7 mouse cellular contexts compared by ENCODE assay signal in the genomic region with DNA sequence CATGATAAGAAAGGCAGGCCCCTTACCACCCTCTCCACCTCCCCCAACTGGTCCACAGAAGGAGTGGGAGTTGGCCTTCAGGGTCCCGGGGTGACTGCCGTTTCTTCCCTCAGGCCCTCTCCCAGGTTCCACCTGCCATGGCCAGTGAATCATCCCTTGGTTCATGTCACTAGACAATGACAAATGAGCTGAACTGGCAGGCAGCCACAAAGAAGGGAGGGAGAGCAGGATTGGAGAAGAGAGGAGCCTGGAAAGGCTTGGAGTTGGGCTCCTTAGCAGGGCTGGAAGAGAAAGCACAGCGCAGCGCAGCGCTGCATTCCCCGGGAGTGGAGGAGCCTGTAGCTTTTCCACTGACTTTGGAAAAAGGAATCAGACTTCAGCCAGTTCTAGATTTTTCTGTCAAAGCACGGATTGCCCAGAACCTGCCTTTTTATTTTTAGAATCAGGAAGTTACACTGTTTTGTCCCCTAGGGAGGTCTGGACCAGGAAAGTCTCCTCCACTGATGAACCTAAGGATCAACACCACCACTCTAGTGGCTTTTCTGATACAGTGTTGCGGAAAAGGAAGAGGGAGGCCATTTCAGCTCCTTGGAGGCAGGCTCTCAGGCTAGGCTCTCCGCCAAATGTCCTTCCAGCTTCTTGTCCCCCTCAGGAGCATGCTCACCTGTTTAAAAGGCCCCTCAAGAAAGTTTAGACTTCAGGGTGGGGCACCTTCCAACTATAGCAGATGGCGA. TPM values are rescaled to one million over a fixed set of nuclear protein-coding genes. Genes with fewer than 3 reads are reported as not detected.
DNase-seq lines count a peak whose midpoint lies in the region; ATAC-seq and TF ChIP-seq lines count a peak whose summit lies in the region.

No protein-coding gene starts in this region.

- H3K27ac ChIP-seq in embryonic facial prominence, embryonic 10.5 days (replicated peaks) = 0 out of 2 replicates have a peak overlapping the region, but pooled peaks have one; percentile 41
- peak overlapping the region; percentile 62; the same call in 1 of the 2 replicates for H3K27ac ChIP-seq in hindbrain, embryonic 13.5 days
- peak overlapping the region; percentile 34; the same call in 1 of the 2 replicates for H3K27ac ChIP-seq in liver, embryonic 15.5 days (replicated peaks)
- no peak overlapping the region for H3K27ac ChIP-seq in thymus, adult 2 months (ENCODE audit: control insufficient read depth, insufficient read depth, low read length)
- no peak overlapping the region for H3K27ac ChIP-seq in midbrain, embryonic 16.5 days (ENCODE audit: low read length)

- H3K36me3 ChIP-seq in embryonic facial prominence, embryonic 10.5 days (replicated peaks) = no peaks in the 10 kb centered on the region
- H3K36me3 ChIP-seq in hindbrain, embryonic 13.5 days = no peaks in the 10 kb centered on the region
- no peaks in the 10 kb centered on the region for H3K36me3 ChIP-seq in liver, embryonic 15.5 days (replicated peaks)
- no peaks in the 10 kb centered on the region for H3K36me3 ChIP-seq in thymus, adult 2 months (ENCODE audit: control insufficient read depth, insufficient read depth, low read length)
- H3K36me3 ChIP-seq in midbrain, embryonic 16.5 days (ENCODE audit: control insufficient read depth, insufficient read depth, low read length) = no peaks in the 10 kb centered on the region

- TF ChIP-seq POLR2A in thymus, adult 2 months (IDR thresholded peaks at IDR 0.05; ENCODE audit: control insufficient read depth, extremely low read depth, insufficient read depth, low read length, poor library complexity) = no peak

- peaks cover 48% of the 10 kb centered on the region for H3K27me3 ChIP-seq in embryonic facial prominence, embryonic 10.5 days (replicated peaks; ENCODE audit: low read depth, poor library complexity, severe bottlenecking)
- H3K27me3 ChIP-seq in hindbrain, embryonic 13.5 days = peaks cover 26% of the 10 kb centered on the region
- H3K27me3 ChIP-seq in liver, embryonic 15.5 days = peaks cover 25% of the 10 kb centered on the region
- H3K27me3 ChIP-seq in thymus, adult 2 months (ENCODE audit: control insufficient read depth, insufficient read depth, low read length) = no peaks in the 10 kb centered on the region
- peaks cover 4% of the 10 kb centered on the region; the same call in 1 of the 2 replicates for H3K27me3 ChIP-seq in midbrain, embryonic 16.5 days (ENCODE audit: control insufficient read depth, insufficient read depth, low read depth, low read length)

- ATAC-seq in hindbrain, embryonic 13.5 days (ENCODE audit: low FRiP score) = peak; percentile 37
- ATAC-seq in liver, embryonic 15.5 days (ENCODE audit: insufficient read depth) = no peak
- ATAC-seq in midbrain, embryonic 16.5 days = no peak

- H3K4me3 ChIP-seq in embryonic facial prominence, embryonic 10.5 days = no peak overlapping the region
- H3K4me3 ChIP-seq in hindbrain, embryonic 13.5 days = no peak overlapping the region
- no peak overlapping the region for H3K4me3 ChIP-seq in liver, embryonic 15.5 days (replicated peaks)
- no peak overlapping the region for H3K4me3 ChIP-seq in thymus, adult 2 months (ENCODE audit: control insufficient read depth, insufficient read depth, low read length)
- H3K4me3 ChIP-seq in midbrain, embryonic 16.5 days (ENCODE audit: low read depth, low read length) = no peak overlapping the region

- H3K9ac ChIP-seq in hindbrain, embryonic 13.5 days = no peak overlapping the region
- no peak overlapping the region for H3K9ac ChIP-seq in liver, embryonic 15.5 days
- no peak overlapping the region for H3K9ac ChIP-seq in midbrain, embryonic 16.5 days (ENCODE audit: low read depth, low read length)

- no peak for TF ChIP-seq CTCF in thymus, adult 2 months (IDR thresholded peaks at IDR 0.05; ENCODE audit: borderline replicate concordance, control insufficient read depth, extremely low read depth, insufficient read depth, low read length, poor library complexity)

- 82% methylated on average over 10 of the region's 10 CpGs for WGBS in embryonic facial prominence, embryonic 10.5 days
- WGBS in hindbrain, embryonic 13.5 days = 59% methylated on average over 10 of the region's 10 CpGs
- 49% methylated on average over 10 of the region's 10 CpGs for WGBS in liver, embryonic 15.5 days (ENCODE audit: insufficient replicate concordance)
- WGBS in thymus, adult 2 months = 90% methylated on average over 10 of the region's 10 CpGs
- WGBS in midbrain, embryonic 16.5 days = 77% methylated on average over 10 of the region's 10 CpGs

- H3K4me1 ChIP-seq in embryonic facial prominence, embryonic 10.5 days = peaks cover 28% of the 10 kb centered on the region
- peaks cover 62% of the 10 kb centered on the region for H3K4me1 ChIP-seq in hindbrain, embryonic 13.5 days (replicated peaks)
- H3K4me1 ChIP-seq in liver, embryonic 15.5 days (replicated peaks) = peaks cover 61% of the 10 kb centered on the region
- H3K4me1 ChIP-seq in thymus, adult 2 months (replicated peaks; ENCODE audit: control insufficient read depth, insufficient read depth, low read length) = peaks cover 38% of the 10 kb centered on the region
- peaks cover 12% of the 10 kb centered on the region for H3K4me1 ChIP-seq in midbrain, embryonic 16.5 days (ENCODE audit: control insufficient read depth, insufficient read depth, low read length)

- no peaks in the 10 kb centered on the region for H3K9me3 ChIP-seq in embryonic facial prominence, embryonic 10.5 days
- H3K9me3 ChIP-seq in hindbrain, embryonic 13.5 days = no peaks in the 10 kb centered on the region; the same call in 1 of the 2 replicates
- no peaks in the 10 kb centered on the region for H3K9me3 ChIP-seq in liver, embryonic 15.5 days (replicated peaks)
- H3K9me3 ChIP-seq in midbrain, embryonic 16.5 days (replicated peaks; ENCODE audit: control insufficient read depth, low read length, poor library complexity, severe bottlenecking) = no peaks in the 10 kb centered on the region

- DNase-seq in right cerebral cortex, adult 18-20 months = peak; percentile 57
- DNase-seq in right cerebral cortex, postnatal 36 days (ENCODE audit: low spot score in 2 of 2) = no peak
- no peak for DNase-seq in embryonic facial prominence, embryonic 10.5 days (ENCODE audit: low spot score)
- no peak for DNase-seq in thymus, adult 2 months

- no peak overlapping the region for H3K4me2 ChIP-seq in hindbrain, embryonic 13.5 days
- no peak overlapping the region for H3K4me2 ChIP-seq in liver, embryonic 15.5 days
- no peak overlapping the region for H3K4me2 ChIP-seq in midbrain, embryonic 16.5 days (ENCODE audit: low read length)

RNA-seq across cellular contexts. Expression of a gene that starts 4.0 kb away (rescaled TPM):
- polyA plus RNA-seq in embryonic facial prominence, embryonic 10.5 days (2016; fragmentation: Nextera tagmentation; extraction: Ambion mirVana) = 3.8 and 4.0 TPM in 2 replicates
- polyA plus RNA-seq in hindbrain, embryonic 13.5 days (2015; fragmentation: Nextera tagmentation; extraction: Ambion mirVana) = 3.4 and 4.2 TPM in 2 replicates
- 7.1 and 8.1 TPM in 2 replicates for polyA plus RNA-seq in liver, embryonic 15.5 days (2015; fragmentation: Nextera tagmentation; extraction: Ambion mirVana)
- polyA plus RNA-seq in thymus, adult 2 months (2012; rRNA removed) = 25.4 and 33.8 TPM in 2 replicates
- 1.6 and 2.8 TPM in 2 replicates for polyA plus RNA-seq in midbrain, embryonic 16.5 days (2015; fragmentation: Nextera tagmentation; extraction: Ambion mirVana)

Comparison
In these comparisons a context has a peak if more than half of its experiments do, and no peak if none do; other contexts are left out.
1. H3K27ac ChIP-seq: peak in embryonic facial prominence, embryonic 10.5 days (single experiment), hindbrain, embryonic 13.5 days (single experiment) and liver, embryonic 15.5 days (single experiment); none in thymus, adult 2 months (single experiment) and midbrain, embryonic 16.5 days (single experiment).